Mouse (Mus musculus) adrenal gland, adult 8-10 months (tissue): ENCODE measurements around the gene Fam174a. TPM values are rescaled to one million over a fixed set of nuclear protein-coding genes. Genes with fewer than 3 reads are reported as not detected.

Source experiments
- DNase-seq: peaks from one replicate; pipeline ENCODE4 v3.0.0; 2022
- total RNA-seq, 4 experiments: library from RNA; stranded (reverse); gene quantifications; 2 replicates each; pipeline ENCODE4 v1.2.4; 2022

The Fam174a gene
- total RNA-seq: 10 to 100 TPM; 23.4 to 30.6 (median 28.5) TPM

DNA sequence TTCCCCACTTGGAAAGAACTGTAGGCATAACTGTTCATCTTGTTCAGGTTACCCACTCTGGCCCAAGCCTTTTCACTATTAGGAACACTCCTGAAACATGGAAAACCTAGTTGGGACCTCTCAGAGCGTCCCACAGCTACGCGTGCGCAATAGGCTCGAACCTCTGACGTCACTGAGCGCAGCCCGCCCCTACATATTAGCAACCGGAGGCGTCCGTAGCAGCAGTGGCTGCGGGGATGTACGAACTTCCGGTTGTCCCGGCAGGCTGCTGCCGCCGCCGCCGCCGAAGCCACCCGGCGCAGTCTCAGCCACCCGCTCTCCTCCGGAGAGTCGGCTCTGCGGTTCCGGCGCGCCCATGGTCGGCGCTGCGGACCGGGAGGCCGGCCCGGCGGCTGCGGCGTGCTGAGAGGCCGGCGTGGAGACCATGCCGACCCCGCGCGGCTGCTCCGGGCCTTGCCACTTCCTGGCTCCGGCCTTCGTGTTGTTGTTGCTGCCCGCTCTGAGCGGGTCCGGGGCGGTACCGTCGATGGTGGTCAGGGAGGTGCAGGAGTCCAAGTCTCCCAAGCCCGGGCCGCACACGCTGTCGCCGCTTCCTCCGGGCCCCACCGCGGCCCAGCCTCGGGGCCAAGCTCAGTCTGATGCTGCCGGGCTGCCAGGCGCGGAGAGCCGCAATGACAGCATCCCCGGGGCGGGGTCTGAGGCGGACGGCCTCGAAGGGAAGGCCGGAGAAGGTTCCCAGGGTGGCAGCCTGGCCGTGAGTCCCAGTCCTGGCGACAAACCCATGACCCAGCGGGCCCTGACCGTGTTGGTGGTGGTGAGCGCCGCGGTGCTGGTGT lies at the start of gene Fam174a:
Fam174a (plus strand) TSS at position 231 of the 836 bp plus-strand sequence.
- peak; percentile 93 for DNase-seq

DNA sequence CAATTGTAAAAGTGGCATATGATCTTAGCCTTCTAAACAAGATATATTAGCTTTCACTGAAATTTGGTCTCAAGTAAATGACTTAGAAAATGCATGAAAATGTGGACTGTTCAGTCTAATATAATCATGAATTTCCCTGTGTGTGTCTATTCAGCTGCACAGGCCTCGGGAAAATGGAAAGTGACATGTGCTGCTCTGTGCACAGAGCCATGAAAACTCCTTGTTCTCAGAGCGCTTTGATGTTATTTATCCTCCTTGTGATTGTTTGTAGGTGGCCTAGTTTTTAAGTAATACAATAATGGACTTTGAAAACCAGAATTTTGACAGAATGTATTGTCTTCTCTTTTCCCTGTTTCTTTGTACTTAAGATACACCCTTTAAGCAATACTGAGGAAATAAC lies 49.6 kb upstream of the Fam174a start:
- DNase-seq: no peak

DNA sequence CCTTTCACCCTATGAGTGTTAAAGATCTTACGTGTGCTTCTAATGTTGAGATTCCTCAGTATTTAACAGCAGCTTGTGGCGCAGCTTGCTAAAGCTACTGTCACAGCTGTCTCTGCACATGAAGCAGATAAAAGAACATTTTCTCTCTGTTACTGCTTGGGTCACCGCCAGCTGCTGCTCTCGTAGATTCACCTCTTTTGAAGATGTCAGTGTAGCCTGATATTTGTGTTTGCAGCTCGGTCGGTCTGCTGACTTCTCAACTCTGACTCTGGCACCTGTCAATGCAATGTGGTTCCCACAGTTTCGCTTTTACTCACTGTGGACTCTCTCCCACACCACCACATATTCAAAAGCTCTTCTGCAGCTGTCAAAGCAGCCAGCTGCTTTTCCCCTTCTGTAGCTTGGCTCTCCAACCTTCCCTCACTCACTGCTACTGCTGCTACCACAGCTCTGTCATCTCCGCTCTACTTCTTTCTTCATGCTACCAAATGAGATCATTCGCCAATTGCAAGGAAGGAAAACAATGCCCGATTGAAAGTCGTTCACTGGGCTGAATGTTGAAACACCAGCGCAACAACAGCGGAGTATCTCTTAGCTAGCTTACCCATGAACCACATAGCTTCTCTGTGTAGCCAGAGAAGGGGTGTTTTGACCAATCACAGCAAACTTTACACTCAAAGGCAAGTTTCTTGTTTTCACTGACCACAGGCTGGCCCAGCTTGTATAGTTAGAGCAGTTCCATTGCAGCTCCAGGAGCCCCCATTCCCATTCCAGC lies 45.3 kb upstream of the Fam174a start:
- no peak for DNase-seq

DNA sequence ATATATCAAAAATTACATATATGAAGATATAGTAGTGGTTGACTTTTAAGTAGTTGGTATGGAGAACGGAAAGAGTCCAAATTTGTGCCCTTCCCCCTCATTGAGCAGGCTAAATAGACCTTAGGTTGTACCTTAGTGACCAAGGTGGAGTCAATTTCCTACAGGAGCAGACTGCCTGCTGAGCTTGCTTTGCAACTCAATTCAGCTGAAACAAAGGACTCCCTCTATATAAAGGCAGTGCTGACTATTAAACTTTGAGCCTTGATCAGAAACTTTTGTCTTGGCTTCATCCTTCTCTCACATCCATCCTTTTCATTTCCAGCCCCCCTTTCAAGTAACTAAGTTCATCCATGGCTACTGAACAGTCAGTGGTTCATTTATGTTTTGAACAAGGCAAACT lies 40.1 kb upstream of the Fam174a start:
- DNase-seq: no peak

DNA sequence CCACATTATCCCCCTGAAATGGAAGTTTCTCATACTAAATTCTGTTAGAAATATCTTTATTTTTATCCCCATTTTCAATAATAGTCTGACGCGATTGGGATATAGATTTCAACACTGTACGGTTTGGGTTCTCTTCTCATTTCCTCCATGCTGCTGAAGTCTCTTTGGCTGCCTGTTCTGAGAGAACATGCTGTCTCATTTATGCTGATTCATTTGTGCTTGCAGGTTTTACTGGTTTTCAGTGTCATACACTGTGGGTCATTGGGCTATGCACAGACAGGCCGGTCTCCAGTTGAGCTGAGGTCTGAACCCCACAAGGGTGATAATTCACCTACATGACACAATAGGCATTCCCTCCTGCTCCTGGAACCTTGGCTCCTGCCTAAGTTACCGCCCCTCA lies 5.1 kb upstream of the Fam174a start:
- no peak for DNase-seq

DNA sequence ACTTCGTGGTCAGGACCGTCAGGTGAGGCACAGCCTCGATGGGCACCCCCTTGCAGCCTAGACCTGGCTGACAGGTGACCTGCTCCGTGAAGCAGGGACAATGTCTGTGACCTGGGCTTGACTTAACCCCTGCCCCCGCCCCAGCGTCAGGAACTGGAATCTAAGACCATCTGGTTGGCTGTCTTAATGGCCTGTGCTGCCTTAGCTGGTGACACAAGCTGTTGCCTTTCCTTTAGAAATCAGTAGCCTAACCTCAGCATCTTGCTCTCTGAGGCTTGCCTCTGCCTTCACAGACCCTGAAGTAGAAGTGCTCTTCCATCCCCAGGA lies 769 bp downstream of the Fam174a start:
- no peak for DNase-seq

DNA sequence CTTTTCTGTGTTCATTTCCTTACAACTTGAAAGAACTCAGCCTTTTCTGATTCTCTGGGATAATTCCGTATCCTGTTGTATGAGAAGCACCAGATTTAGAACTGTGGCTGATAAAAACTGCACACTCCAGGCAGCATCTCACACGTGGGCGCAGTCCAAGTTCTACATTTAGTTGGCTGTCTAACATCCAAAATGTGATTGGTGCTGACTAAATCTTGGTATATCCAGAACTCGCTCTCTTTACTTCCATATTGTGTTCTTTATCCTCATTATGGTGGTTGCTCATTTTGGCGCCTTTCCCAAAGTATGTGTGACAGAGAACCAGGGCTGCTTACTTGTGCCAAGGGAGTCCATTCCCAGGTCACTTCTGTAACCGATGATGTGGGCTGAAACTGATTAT lies 2.6 kb downstream of the Fam174a start:
- DNase-seq: no peak

DNA sequence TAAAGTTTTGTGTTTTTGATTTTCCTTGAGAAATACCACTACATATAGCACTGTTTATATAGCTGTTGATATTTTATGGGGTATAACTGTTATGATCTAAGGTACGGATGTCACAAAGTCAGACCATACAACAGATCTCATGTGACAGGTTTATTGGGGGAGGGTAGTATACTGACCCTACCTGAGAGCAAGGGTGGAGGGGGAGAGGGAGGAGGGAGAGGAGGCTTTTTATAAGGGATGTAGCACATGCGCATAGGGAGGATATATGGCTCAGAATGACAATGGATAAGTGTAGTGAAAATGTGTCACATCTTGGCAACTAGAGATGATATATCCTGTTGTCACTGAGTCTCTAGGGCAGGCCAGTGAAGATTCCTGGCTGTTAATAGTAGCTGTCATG lies 8.8 kb downstream of the Fam174a start:
- no peak for DNase-seq

DNA sequence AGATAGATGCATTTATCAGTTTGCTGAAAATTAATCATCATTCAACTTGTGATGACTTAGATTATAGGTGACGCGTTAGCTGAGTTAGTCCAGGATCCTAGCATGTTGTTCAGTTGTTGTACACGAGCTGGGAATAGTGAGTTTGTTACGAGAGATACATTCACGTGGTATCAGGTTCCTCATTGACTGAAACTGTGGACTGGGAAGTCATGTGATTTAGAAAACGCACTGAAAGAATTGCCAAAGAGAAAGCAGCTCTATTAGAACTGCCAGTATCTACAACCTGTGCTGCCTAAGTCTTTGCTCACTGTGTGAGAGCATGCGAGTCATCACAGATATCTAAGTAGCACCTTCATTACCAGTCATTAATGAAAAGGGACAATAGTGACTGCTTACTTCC lies 9.6 kb downstream of the Fam174a start:
- DNase-seq: no peak

DNA sequence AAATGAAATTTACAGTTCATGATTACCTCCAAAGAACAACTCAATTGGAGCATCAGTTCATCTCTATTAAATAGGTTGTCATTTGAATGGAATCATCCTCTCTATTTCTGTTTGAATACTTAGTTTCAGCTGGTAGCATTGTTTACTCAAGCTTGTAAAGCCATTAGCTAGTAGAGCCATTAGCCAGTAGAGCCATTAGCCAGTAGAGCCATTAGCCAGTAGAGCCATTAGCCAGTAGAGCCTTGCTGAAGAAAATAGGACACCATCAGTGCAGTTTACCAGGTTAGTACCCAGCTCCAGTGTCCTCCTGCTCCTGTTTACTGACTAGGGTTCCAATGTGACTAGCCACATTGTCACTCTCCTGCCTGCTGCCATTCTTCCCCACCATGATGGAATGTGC lies 13.4 kb downstream of the Fam174a start:
- no peak for DNase-seq

DNA sequence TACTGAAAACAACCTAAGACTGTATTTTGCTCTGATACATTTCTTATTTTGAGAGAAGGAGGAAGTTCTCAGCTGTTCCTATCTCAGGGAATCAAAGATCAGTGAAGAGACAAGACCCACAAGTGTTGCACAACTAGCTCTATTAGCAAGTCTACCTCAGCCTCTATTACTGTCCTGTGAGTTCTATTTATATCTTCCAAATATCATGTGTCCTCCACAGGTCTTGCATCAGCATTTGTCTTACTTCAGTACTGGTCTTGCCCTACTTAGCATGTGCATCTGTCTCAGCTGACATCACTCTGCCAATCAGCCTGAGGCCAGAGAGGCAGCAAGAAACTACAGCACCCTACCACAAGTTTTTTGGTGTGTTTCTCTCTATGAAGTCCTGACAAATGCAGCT lies 26.2 kb downstream of the Fam174a start:
- DNase-seq: no peak

DNA sequence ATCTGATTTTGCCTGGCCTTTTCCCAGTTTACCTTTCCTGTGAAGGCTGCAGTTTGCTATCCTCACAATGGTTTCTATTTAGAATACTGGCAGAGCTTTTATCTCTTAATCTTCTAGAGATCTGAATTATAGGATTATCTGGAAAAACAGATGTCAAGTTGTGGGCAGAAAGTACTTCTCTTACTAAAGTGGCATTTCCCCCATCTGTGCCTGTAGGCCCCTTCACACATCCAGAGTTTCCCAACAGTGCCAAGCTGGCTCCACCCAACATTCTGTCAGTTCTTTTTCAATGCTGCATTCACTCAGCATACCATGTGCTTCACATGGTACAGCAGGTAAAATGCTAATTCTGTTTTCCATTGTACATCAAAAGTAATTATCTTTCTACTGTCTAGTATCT lies 28.8 kb downstream of the Fam174a start:
- DNase-seq: no peak

DNA sequence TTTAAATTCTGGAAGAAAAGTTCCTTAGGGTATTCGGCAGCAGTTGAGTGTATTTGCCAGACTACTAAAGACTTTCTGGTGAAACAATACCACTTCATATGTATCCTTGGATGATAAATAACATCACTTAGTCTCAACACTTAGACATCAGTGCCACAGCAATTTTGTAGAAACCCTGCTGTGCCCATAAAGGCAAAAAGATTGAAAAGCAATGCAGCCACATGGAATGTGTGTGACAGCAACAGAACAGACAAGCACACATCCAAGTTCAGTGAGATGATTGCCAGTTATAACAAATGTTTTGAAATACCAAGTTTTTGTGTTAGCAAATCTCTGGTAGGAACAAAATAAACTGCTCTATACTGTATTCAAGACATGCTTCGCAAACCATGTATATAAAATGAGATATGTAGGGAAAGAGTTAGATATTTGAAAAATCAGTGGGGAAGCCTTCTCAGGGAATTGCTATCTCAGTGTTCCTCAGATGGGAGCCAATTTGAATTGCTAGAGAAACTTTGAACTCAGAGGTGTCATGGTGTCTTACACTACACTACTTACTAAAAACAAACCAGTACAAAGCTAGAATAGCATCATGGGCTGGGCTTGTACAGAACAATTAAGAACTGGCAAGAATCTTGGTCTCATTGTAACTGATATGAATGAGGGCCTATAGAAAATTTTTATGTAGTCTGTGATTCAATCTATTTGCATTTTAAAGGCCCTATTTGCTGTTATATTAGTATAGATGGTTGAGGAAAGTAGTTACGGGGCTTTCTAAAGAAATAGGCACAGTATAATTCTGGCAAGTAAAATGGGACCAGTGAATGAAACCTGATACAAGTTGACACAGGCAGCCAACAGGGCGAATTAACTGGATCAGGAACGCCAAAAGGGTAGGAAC lies 30.4 kb downstream of the Fam174a start:
- DNase-seq: no peak

DNA sequence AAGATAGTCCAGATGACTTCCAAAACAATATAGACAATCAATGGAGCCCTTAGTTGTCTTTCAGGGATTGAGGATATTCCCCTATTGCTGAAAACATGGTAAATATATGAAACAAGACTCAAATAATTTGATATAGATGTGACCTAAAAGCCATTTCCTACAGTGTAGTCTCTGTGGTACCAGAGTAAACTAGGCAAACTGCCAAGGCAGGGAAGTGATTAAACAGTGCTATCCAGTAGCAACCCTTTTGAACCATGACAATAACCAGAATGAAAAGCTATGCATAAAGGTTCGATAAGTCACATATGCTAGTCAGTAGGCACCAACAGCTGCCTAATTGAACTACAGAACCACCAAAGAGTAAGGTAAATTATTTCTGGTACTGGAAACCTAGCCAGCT lies 40.7 kb downstream of the Fam174a start:
- no peak for DNase-seq

DNA sequence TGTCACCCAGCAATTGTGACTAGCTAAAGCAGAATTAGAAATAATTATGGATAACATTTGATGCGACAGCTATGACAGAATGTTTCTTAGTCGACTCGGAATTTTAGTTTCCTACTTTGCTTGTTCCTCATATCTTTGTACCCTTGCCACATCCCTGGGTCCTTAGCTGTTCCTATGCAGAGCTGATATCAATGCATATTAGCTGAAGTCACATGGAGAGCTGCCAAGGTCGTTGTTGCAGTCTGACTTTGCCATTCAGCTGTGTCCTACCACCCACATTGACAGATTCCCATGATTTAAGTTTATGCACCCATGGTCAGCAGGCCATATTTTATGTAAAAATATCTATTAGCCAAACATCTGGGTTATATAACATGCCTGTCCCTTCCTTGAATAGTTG lies 43.5 kb downstream of the Fam174a start:
- DNase-seq: peak; percentile 69

DNA sequence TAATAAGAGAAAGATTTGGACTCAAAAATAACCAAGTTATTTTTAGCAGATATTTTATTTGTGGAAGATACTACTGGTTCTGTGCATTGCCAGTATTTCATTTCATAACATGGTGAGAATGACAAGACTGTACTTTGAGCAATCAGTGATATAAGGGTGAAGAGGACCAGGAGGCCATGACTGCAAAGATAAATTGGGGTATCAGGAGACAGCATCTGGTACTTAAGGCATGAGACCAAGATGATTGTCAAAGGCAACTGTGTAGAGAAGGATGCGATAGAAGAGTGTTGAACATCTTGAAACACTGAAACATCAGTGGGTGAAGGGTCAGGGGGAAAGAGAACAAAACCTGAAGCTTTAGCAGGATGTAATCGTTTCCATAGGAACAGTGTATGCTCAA lies 50.3 kb downstream of the Fam174a start:
- no peak for DNase-seq

DNA sequence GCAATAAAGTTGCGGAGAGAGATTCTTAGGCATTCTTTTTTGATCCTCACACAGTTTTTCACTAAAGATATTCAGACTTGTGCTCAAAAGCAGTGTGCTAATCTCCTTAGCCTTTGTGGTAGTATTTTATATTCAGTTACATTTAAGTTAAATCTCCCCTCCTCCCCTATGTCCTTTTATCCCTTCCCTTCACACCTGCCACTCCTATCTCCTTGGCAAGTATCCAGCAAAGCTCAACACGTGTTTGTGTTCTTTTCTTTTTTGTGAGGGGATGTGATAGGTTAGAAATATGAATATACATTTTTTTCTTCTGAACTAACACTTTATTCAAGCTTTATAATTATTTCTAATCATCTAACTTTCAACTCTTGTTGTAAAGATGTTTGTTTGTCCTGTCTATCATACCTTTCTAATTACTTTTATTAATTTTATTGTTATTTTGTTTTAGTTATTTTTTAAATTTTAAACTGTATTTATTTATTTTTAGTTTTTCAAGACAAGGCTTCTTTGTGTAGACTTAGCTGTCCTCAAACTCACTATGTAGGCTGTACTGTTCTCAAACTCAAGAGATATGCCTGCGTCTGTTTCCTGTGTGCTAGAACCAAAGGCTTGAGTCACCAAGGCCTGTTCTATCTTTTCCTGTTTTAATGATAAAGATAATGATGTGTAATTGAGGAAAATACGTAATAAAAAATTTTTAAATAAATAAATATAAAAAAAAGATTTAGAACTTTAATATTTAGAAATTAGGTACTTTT lies 53.4 kb downstream of the Fam174a start:
- no peak for DNase-seq

DNA sequence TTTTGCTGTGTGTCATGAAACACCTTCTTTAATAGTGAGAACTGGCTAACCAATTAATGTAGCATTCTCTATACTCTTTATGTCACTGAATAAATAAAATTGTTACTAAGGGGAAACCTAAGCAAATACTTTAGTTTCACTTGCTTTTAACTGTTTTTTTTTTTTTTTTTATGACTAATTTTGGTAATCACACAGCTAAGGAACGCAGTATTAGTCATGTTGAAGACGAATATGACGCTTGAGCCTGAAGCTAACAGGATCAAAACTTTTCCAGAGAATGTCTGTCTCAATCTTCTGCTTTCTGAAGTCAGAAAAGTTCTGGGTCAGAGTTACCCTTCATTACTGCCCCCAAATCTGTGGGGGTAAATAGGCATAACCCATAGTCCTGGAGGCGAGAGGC lies 54.3 kb downstream of the Fam174a start:
- no peak for DNase-seq

DNA sequence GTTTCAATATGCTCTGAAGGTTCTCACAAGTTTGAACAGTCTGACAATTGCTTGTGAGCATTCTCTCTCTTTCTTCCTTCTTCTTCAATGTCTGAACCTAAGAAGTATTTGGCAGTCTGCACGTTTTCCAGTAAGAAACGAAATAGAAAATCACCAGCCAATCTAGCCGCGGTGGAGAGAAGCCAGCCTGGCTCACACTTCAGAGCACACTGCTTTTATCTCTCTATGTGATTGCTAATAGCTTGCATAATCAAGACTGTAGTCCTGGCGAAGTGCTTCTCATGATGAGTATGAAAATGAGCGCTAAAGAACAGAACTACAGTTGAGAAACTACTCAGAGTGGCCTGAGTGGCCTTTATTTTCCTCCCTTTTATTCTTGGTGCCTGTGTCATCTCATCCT lies 62.0 kb downstream of the Fam174a start:
- DNase-seq: no peak

DNA sequence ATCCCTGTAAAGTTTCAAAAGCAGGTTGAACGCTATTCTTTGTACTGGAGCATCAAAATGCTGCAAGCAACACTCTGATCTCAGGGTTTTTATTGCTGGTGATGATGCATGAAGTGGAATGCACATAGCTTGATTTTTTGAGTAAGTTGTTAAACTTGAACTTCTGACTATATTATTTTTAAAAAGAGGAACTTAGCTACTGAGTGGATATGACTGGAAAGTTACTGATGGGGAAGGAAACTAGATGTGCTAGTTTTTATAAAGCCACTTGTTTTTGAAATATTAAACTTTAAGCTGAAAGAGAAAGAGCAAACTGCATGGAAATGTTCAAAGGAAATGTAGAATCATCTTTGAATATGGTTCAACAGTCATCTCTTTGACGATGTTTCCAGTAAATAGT lies 67.6 kb downstream of the Fam174a start:
- DNase-seq: no peak
